Mouse (Mus musculus): Measurements from ENCODE around the gene Rab3gap2. TPM values are rescaled to one million over a fixed set of nuclear protein-coding genes. Genes with fewer than 3 reads are reported as not detected.

Gene Rab3gap2
- total RNA-seq, 1 experiment, result 38.8 TPM

- H3K9ac ChIP-seq (ENCODE audit: insufficient read depth, low read depth, low read length, poor library complexity, severe bottlenecking), result no peak overlapping the region
- no peaks in the 10 kb centered on the region for H3K9me3 ChIP-seq (ENCODE audit: control insufficient read depth, insufficient read depth, low read depth, low read length)
- H3K27ac ChIP-seq (ENCODE audit: insufficient read depth, low read depth, low read length, poor library complexity, severe bottlenecking), result no peak overlapping the region
- DNase-seq (ENCODE audit: low read depth, low spot score), result no peak
- H3K4me1 ChIP-seq (ENCODE audit: control insufficient read depth in 2 of 2, insufficient read depth in 2 of 2, low read length in 2 of 2, poor library complexity in 1 of 2), result peaks cover 0 to 3% of the 10 kb centered on the region in 2 experiments; a peak in 1 of 4 replicates
- in situ Hi-C loops (cut with MboI; ENCODE audit: low sequenced_read_pairs in 2 of 2, unreplicated experiment in 2 of 2), result no loop called here
- TF ChIP-seq HCFC1 (IDR thresholded peaks at IDR 0.05; ENCODE audit: borderline replicate concordance, insufficient read depth, low read length) (no peak), MAFK (IDR thresholded peaks at IDR 0.05; ENCODE audit: insufficient read depth, low read depth, low read length) (no peak), CHD2 (IDR thresholded peaks at IDR 0.05; ENCODE audit: low read depth, low read length) (no peak), ZC3H11A (IDR thresholded peaks at IDR 0.05; ENCODE audit: borderline replicate concordance, low read depth, low read length) (no peak), ZNF384 (IDR thresholded peaks at IDR 0.05; ENCODE audit: low read depth, low read length) (no peak)
- peaks cover 25% of the 10 kb centered on the region for H3K36me3 ChIP-seq (ENCODE audit: control insufficient read depth, insufficient read depth, low read length, poor library complexity, severe bottlenecking)
- H3K4me3 ChIP-seq (ENCODE audit: insufficient read depth in 1 of 2, low read depth in 1 of 2, low read length in 2 of 2, poor library complexity in 1 of 2, severe bottlenecking in 1 of 2), result no peak overlapping the region
These were observed 44.8 kb downstream of the Rab3gap2 start for GRCm38 (mm10) chr1:185248728-185249127.

- Histone ChIP-seq H3K9ac (ENCODE audit: insufficient read depth, low read depth, low read length, poor library complexity, severe bottlenecking) (no peak overlapping the region), H3K4me3 (ENCODE audit: insufficient read depth in 1 of 2, low read depth in 1 of 2, low read length in 2 of 2, poor library complexity in 1 of 2, severe bottlenecking in 1 of 2) (no peak overlapping the region), H3K9me3 (ENCODE audit: control insufficient read depth, insufficient read depth, low read depth, low read length) (no peaks in the 10 kb centered on the region), H3K27ac (ENCODE audit: insufficient read depth, low read depth, low read length, poor library complexity, severe bottlenecking) (no peak overlapping the region), H3K36me3 (ENCODE audit: control insufficient read depth, insufficient read depth, low read length, poor library complexity, severe bottlenecking) (peaks cover 28% of the 10 kb centered on the region), H3K4me1 (ENCODE audit: control insufficient read depth in 2 of 2, insufficient read depth in 2 of 2, low read length in 2 of 2, poor library complexity in 1 of 2) (0 out of 4 replicates have a peak, but pooled peaks cover 0 to 3% of the 10 kb centered on the region in 2 experiments)
- DNase-seq (ENCODE audit: low read depth, low spot score), result no peak
- in situ Hi-C loops (cut with MboI; ENCODE audit: low sequenced_read_pairs in 2 of 2, unreplicated experiment in 2 of 2), result no loop called here
- TF ChIP-seq CHD2 (IDR thresholded peaks at IDR 0.05; ENCODE audit: low read depth, low read length) (no peak), ZC3H11A (IDR thresholded peaks at IDR 0.05; ENCODE audit: borderline replicate concordance, low read depth, low read length) (no peak), HCFC1 (IDR thresholded peaks at IDR 0.05; ENCODE audit: borderline replicate concordance, insufficient read depth, low read length) (no peak), ZNF384 (IDR thresholded peaks at IDR 0.05; ENCODE audit: low read depth, low read length) (no peak), MAFK (IDR thresholded peaks at IDR 0.05; ENCODE audit: insufficient read depth, low read depth, low read length) (no peak)
These were observed 48.4 kb downstream of the Rab3gap2 start for GRCm38 (mm10) chr1:185252351-185252750.

GRCm38 (mm10) chr1:185253140-185253892, 49.4 kb downstream of the Rab3gap2 start:
- H3K36me3 ChIP-seq (ENCODE audit: control insufficient read depth, insufficient read depth, low read length, poor library complexity, severe bottlenecking), result peaks cover 24% of the 10 kb centered on the region
- TF ChIP-seq MAFK (IDR thresholded peaks at IDR 0.05; ENCODE audit: insufficient read depth, low read depth, low read length), result no peak
- TF ChIP-seq ZC3H11A (IDR thresholded peaks at IDR 0.05; ENCODE audit: borderline replicate concordance, low read depth, low read length), result no peak
- no peak for TF ChIP-seq CHD2 (IDR thresholded peaks at IDR 0.05; ENCODE audit: low read depth, low read length)
- no peak for TF ChIP-seq HCFC1 (IDR thresholded peaks at IDR 0.05; ENCODE audit: borderline replicate concordance, insufficient read depth, low read length)
- TF ChIP-seq ZNF384 (IDR thresholded peaks at IDR 0.05; ENCODE audit: low read depth, low read length), result no peak

GRCm38 (mm10) chr1:185255336-185255735, 51.4 kb downstream of the Rab3gap2 start:
- Histone ChIP-seq H3K9ac (ENCODE audit: insufficient read depth, low read depth, low read length, poor library complexity, severe bottlenecking) (no peak overlapping the region), H3K9me3 (ENCODE audit: control insufficient read depth, insufficient read depth, low read depth, low read length) (no peaks in the 10 kb centered on the region), H3K27ac (ENCODE audit: insufficient read depth, low read depth, low read length, poor library complexity, severe bottlenecking) (no peak overlapping the region), H3K4me3 (ENCODE audit: insufficient read depth in 1 of 2, low read depth in 1 of 2, low read length in 2 of 2, poor library complexity in 1 of 2, severe bottlenecking in 1 of 2) (no peak overlapping the region), H3K4me1 (ENCODE audit: control insufficient read depth in 2 of 2, insufficient read depth in 2 of 2, low read length in 2 of 2, poor library complexity in 1 of 2) (no peaks in the 10 kb centered on the region), H3K36me3 (ENCODE audit: control insufficient read depth, insufficient read depth, low read length, poor library complexity, severe bottlenecking) (peaks cover 24% of the 10 kb centered on the region)
- TF ChIP-seq HCFC1 (IDR thresholded peaks at IDR 0.05; ENCODE audit: borderline replicate concordance, insufficient read depth, low read length), result no peak
- TF ChIP-seq ZC3H11A (IDR thresholded peaks at IDR 0.05; ENCODE audit: borderline replicate concordance, low read depth, low read length), result no peak
- TF ChIP-seq ZNF384 (IDR thresholded peaks at IDR 0.05; ENCODE audit: low read depth, low read length), result no peak
- no peak for TF ChIP-seq CHD2 (IDR thresholded peaks at IDR 0.05; ENCODE audit: low read depth, low read length)
- no peak for TF ChIP-seq MAFK (IDR thresholded peaks at IDR 0.05; ENCODE audit: insufficient read depth, low read depth, low read length)
- DNase-seq (ENCODE audit: low read depth, low spot score), result no peak
- in situ Hi-C loops (cut with MboI; ENCODE audit: low sequenced_read_pairs in 2 of 2, unreplicated experiment in 2 of 2), result no loop called here

More at GRCm38 (mm10) chr1:185253140-185253892, 49.4 kb downstream of the Rab3gap2 start:
- no peak for DNase-seq (ENCODE audit: low read depth, low spot score)
- no peaks in the 10 kb centered on the region for H3K4me1 ChIP-seq (ENCODE audit: control insufficient read depth in 2 of 2, insufficient read depth in 2 of 2, low read length in 2 of 2, poor library complexity in 1 of 2)
- no peak overlapping the region for H3K4me3 ChIP-seq (ENCODE audit: insufficient read depth in 1 of 2, low read depth in 1 of 2, low read length in 2 of 2, poor library complexity in 1 of 2, severe bottlenecking in 1 of 2)
- no peak overlapping the region for H3K27ac ChIP-seq (ENCODE audit: insufficient read depth, low read depth, low read length, poor library complexity, severe bottlenecking)
- no peaks in the 10 kb centered on the region for H3K9me3 ChIP-seq (ENCODE audit: control insufficient read depth, insufficient read depth, low read depth, low read length)
- H3K9ac ChIP-seq (ENCODE audit: insufficient read depth, low read depth, low read length, poor library complexity, severe bottlenecking), result no peak overlapping the region
- in situ Hi-C loops (cut with MboI; ENCODE audit: low sequenced_read_pairs in 2 of 2, unreplicated experiment in 2 of 2), result no loop called here

Data from ES-E14 (cell line).